Mouse (Mus musculus) CH12.LX (cell line): ENCODE data around the gene Scd4. TPM values are rescaled to one million over a fixed set of nuclear protein-coding genes. Genes with fewer than 3 reads are reported as not detected.

Source experiments
- DNase-seq: peaks from one replicate; pipeline ENCODE4 v3.0.0-alpha.2; 2013; ENCODE audit errors: extremely low read depth
- H3K27ac ChIP-seq: 2 replicates; pipeline ENCODE4 v1.5.1; 2012; ENCODE audit warnings: low read depth, mild to moderate bottlenecking, control low read depth, moderate library complexity; ENCODE audit not compliant: insufficient read depth
- H3K27me3 ChIP-seq: replicated peaks from 2 replicates; pipeline ENCODE3; 2012; ENCODE audit warnings: inconsistent platforms
- H3K36me3 ChIP-seq, 2 experiments: replicated peaks in 1 of 2; 2 replicates each; pipeline versions ENCODE3 to v1.6.1; 2012; ENCODE audit warnings: inconsistent platforms in 1 of 2, low read length in 1 of 2, mild to moderate bottlenecking in 1 of 2, mixed read lengths in 1 of 2, moderate library complexity in 1 of 2; ENCODE audit not compliant: control insufficient read depth in 1 of 2, insufficient read depth in 1 of 2
- H3K4me1 ChIP-seq, 2 experiments: 2 replicates each; pipeline ENCODE4 v1.6.1; 2012; ENCODE audit warnings: inconsistent platforms in 1 of 2, moderate library complexity in 1 of 2; ENCODE audit not compliant: insufficient read depth in 2 of 2, control insufficient read depth in 1 of 2
- H3K4me2 ChIP-seq: 2 replicates; pipeline ENCODE4 v1.6.1; 2012; ENCODE audit warnings: low read depth, mild to moderate bottlenecking, control low read depth; ENCODE audit not compliant: poor library complexity, insufficient read depth, severe bottlenecking
- H3K4me3 ChIP-seq, 3 experiments: fragments of 150-350 bp in 1 of 3; sonication (generic) in 1 of 3; replicated peaks in 1 of 3; 2 replicates each; pipeline versions ENCODE3 to v1.5.1; 2011 to 2012; ENCODE audit warnings: low read depth in 2 of 3, low read length in 2 of 3, mild to moderate bottlenecking in 2 of 3, moderate library complexity in 2 of 3, control low read depth in 1 of 3, improper control_type of control experiment in 1 of 3, inconsistent platforms in 1 of 3, mixed read lengths in 1 of 3; ENCODE audit not compliant: poor library complexity in 1 of 3
- H3K79me2 ChIP-seq: replicated peaks from 2 replicates; pipeline ENCODE4 v1.6.1; 2012; ENCODE audit warnings: mild to moderate bottlenecking, moderate library complexity; ENCODE audit not compliant: control insufficient read depth, poor library complexity, insufficient read depth, severe bottlenecking; ENCODE audit errors: extremely low read depth
- H3K9ac ChIP-seq: 2 replicates; pipeline ENCODE4 v1.6.1; 2012; ENCODE audit warnings: low read depth, mild to moderate bottlenecking, control low read depth, moderate library complexity; ENCODE audit not compliant: insufficient read depth
- H3K9me3 ChIP-seq: replicated peaks from 2 replicates; pipeline ENCODE3; 2012; ENCODE audit warnings: low read length, inconsistent platforms, mixed read lengths
- BHLHE40 ChIP-seq: IDR thresholded peaks from 2 replicates; pipeline ENCODE4 v1.6.1; 2011; ENCODE audit warnings: mild to moderate bottlenecking, low read depth, low read length, improper control_type of control experiment
- CHD1 ChIP-seq: IDR thresholded peaks from 2 replicates; pipeline ENCODE4 v1.6.1; 2012; ENCODE audit warnings: low read depth, low read length, improper control_type of control experiment, inconsistent platforms
- CHD2 ChIP-seq: IDR thresholded peaks from 2 replicates; pipeline ENCODE4 v1.6.1; 2011; ENCODE audit warnings: low read length, improper control_type of control experiment
- E2F4 ChIP-seq: IDR thresholded peaks from 2 replicates; pipeline ENCODE4 v1.6.1; 2011; ENCODE audit warnings: low read depth, low read length, improper control_type of control experiment; ENCODE audit not compliant: insufficient replicate concordance
- ELF1 ChIP-seq: IDR thresholded peaks from 2 replicates; pipeline ENCODE4 v1.6.1; 2014; ENCODE audit warnings: low read depth, mild to moderate bottlenecking, inconsistent platforms, low read length, improper control_type of control experiment
- EP300 ChIP-seq: IDR thresholded peaks from 2 replicates; pipeline ENCODE4 v1.6.1; 2011; ENCODE audit warnings: low read length, improper control_type of control experiment
- GABPA ChIP-seq: IDR thresholded peaks from 2 replicates; pipeline ENCODE4 v1.6.1; 2012; ENCODE audit warnings: low read depth, low read length, improper control_type of control experiment, inconsistent platforms; ENCODE audit not compliant: insufficient replicate concordance
- HCFC1 ChIP-seq: IDR thresholded peaks from 2 replicates; pipeline ENCODE4 v1.6.1; 2012; ENCODE audit warnings: low read depth, mild to moderate bottlenecking, inconsistent platforms, low read length, improper control_type of control experiment
- IRF4 ChIP-seq: IDR thresholded peaks from 2 replicates; pipeline ENCODE4 v1.6.1; 2014; ENCODE audit warnings: low read depth, mild to moderate bottlenecking, inconsistent platforms, low read length, improper control_type of control experiment
- KAT2A ChIP-seq: IDR thresholded peaks from 2 replicates; pipeline ENCODE4 v1.6.1; 2012; ENCODE audit warnings: low read length, improper control_type of control experiment, inconsistent platforms; ENCODE audit not compliant: insufficient replicate concordance
- MEF2A ChIP-seq: IDR thresholded peaks from 2 replicates; pipeline ENCODE4 v1.6.1; 2014; ENCODE audit warnings: low read depth, mild to moderate bottlenecking, inconsistent platforms, low read length, improper control_type of control experiment, borderline replicate concordance
- MYC ChIP-seq: IDR thresholded peaks from 2 replicates; pipeline ENCODE4 v1.6.1; 2011; ENCODE audit warnings: low read depth, mild to moderate bottlenecking, improper control_type of control experiment, low read length
- NELFE ChIP-seq: IDR thresholded peaks from 2 replicates; pipeline ENCODE4 v1.6.1; 2011; ENCODE audit warnings: low read depth, low read length, improper control_type of control experiment
- NRF1 ChIP-seq: IDR thresholded peaks from 2 replicates; pipeline ENCODE4 v1.6.1; 2014; ENCODE audit warnings: low read depth, mild to moderate bottlenecking, inconsistent platforms, low read length, improper control_type of control experiment, moderate library complexity
- PAX5 ChIP-seq: IDR thresholded peaks from 2 replicates; pipeline ENCODE4 v1.6.1; 2012; ENCODE audit warnings: low read length, inconsistent platforms, mixed read lengths
- POLR2A ChIP-seq: IDR thresholded peaks from 2 replicates; pipeline ENCODE4 v1.6.1; 2011; ENCODE audit warnings: low read depth, mild to moderate bottlenecking, improper control_type of control experiment, low read length
- POLR2AphosphoS2 ChIP-seq: IDR thresholded peaks from 2 replicates; pipeline ENCODE4 v1.6.1; 2011; ENCODE audit warnings: low read depth, low read length, improper control_type of control experiment
- RAD21 ChIP-seq: IDR thresholded peaks from 2 replicates; pipeline ENCODE4 v1.6.1; 2011; ENCODE audit warnings: low read depth, mild to moderate bottlenecking, low read length, improper control_type of control experiment, moderate library complexity
- RCOR1 ChIP-seq: conservative IDR thresholded peaks from 2 replicates; pipeline ENCODE4 v1.6.1; 2012; ENCODE audit warnings: low read depth, mild to moderate bottlenecking, inconsistent platforms, low read length, improper control_type of control experiment
- SIN3A ChIP-seq: IDR thresholded peaks from 2 replicates; pipeline ENCODE4 v1.6.1; 2012; ENCODE audit warnings: low read length, improper control_type of control experiment, inconsistent platforms
- TBP ChIP-seq: conservative IDR thresholded peaks from 2 replicates; pipeline ENCODE4 v1.6.1; 2011; ENCODE audit warnings: low read depth, low read length, improper control_type of control experiment
- TCF12 ChIP-seq: IDR thresholded peaks from 2 replicates; pipeline ENCODE4 v1.6.1; 2014; ENCODE audit warnings: low read depth, mild to moderate bottlenecking, inconsistent platforms, low read length, improper control_type of control experiment
- UBTF ChIP-seq: IDR thresholded peaks from 2 replicates; pipeline ENCODE4 v1.6.1; 2012; ENCODE audit warnings: low read depth, mild to moderate bottlenecking, inconsistent platforms, low read length, improper control_type of control experiment, moderate library complexity
- USF1 ChIP-seq: IDR thresholded peaks from 2 replicates; pipeline ENCODE4 v1.6.1; 2014; ENCODE audit warnings: low read depth, mild to moderate bottlenecking, inconsistent platforms, low read length, improper control_type of control experiment
- USF2 ChIP-seq: conservative IDR thresholded peaks from 2 replicates; pipeline ENCODE4 v1.6.1; 2011; ENCODE audit warnings: low read depth, low read length, improper control_type of control experiment
- ZKSCAN1 ChIP-seq: IDR thresholded peaks from 2 replicates; pipeline ENCODE4 v1.6.1; 2012; ENCODE audit warnings: low read depth, inconsistent platforms, low read length, improper control_type of control experiment, borderline replicate concordance
- ZMIZ1 ChIP-seq: IDR thresholded peaks from 2 replicates; pipeline ENCODE4 v1.6.1; 2012; ENCODE audit warnings: low read depth, mild to moderate bottlenecking, inconsistent platforms, low read length, improper control_type of control experiment
- dilution Hi-C: fragments of 300-500 bp; cut with MboI; formaldehyde crosslinking; loops from 2 replicates; pipeline ENCODE4 v1.14.3; 2020; ENCODE audit warnings: low sequenced_read_pairs; ENCODE audit not compliant: extremely low pct_unique_long_range_greater_than_20kb, extremely low pct_ligation_motif_present
- in situ Hi-C: fragments of 300-500 bp; cut with MboI; formaldehyde crosslinking; loops from 3 replicates; pipeline ENCODE4 v1.14.3; 2019; ENCODE audit warnings: low sequenced_read_pairs, low pct_ligation_motif_present, low pct_unique_long_range_greater_than_20kb, mixed read lengths
- polyA plus RNA-seq: library from polyadenylated mRNA; unstranded; fragments of >175 nt; gene quantifications from 2 replicates; pipeline ENCODE4 v1.2.1, GENCODE M21; 2012; ENCODE audit warnings: low read depth; ENCODE audit not compliant: insufficient read length
- total RNA-seq, 2 experiments: library from RNA; depleted of rRNA; stranded (reverse); fragments of 300-350 nt in 1 of 2; fragments of >200 nt in 1 of 2; gene quantifications; 2 replicates each; pipeline ENCODE4 v1.2.3; 2012 to 2014

The Scd4 gene
- total and polyA plus RNA-seq, 3 experiments, result 0.11 TPM; not detected in 2

GRCm38 (mm10) chr19:44387746-44388474 is 55.0 kb downstream of the Scd4 start:
- no peaks in the 10 kb centered on the region for H3K9me3 ChIP-seq
- in situ Hi-C loops, result no loop called here
- TF ChIP-seq RAD21 (no peak), SIN3A (peak; percentile 37; the same call in 1 of the 2 replicates), EP300 (peak; percentile 12; the same call in 1 of the 2 replicates), RCOR1 (0 out of 2 replicates have a peak, but pooled peaks have one; percentile 32), BHLHE40 (peak; percentile 58; the same call in 1 of the 2 replicates), UBTF (no peak), TBP (no peak), KAT2A (no peak), E2F4 (no peak), CHD1 (peak; percentile 21; the same call in 1 of the 2 replicates), MYC (no peak), GABPA (no peak), CHD2 (peak; percentile 45; the same call in 1 of the 2 replicates), ELF1 (no peak), PAX5 (no peak), NELFE (no peak)
- H3K79me2 ChIP-seq, result no peaks in the 10 kb centered on the region
- H3K4me1 ChIP-seq, result peaks cover 32 to 91% of the 10 kb centered on the region in 2 experiments
- no peaks in the 10 kb centered on the region for H3K27me3 ChIP-seq
- peak overlapping the region; percentile 55 to 74 (median 66) for H3K4me3 ChIP-seq
- H3K9ac ChIP-seq, result peak overlapping the region; percentile 95
- no peak for DNase-seq
- peak overlapping the region; percentile 96 for H3K27ac ChIP-seq
- H3K4me2 ChIP-seq, result peak overlapping the region; percentile 87
- dilution Hi-C loops, result no loop called here
- peaks cover 0 to 15% of the 10 kb centered on the region in 2 experiments for H3K36me3 ChIP-seq

DNA sequence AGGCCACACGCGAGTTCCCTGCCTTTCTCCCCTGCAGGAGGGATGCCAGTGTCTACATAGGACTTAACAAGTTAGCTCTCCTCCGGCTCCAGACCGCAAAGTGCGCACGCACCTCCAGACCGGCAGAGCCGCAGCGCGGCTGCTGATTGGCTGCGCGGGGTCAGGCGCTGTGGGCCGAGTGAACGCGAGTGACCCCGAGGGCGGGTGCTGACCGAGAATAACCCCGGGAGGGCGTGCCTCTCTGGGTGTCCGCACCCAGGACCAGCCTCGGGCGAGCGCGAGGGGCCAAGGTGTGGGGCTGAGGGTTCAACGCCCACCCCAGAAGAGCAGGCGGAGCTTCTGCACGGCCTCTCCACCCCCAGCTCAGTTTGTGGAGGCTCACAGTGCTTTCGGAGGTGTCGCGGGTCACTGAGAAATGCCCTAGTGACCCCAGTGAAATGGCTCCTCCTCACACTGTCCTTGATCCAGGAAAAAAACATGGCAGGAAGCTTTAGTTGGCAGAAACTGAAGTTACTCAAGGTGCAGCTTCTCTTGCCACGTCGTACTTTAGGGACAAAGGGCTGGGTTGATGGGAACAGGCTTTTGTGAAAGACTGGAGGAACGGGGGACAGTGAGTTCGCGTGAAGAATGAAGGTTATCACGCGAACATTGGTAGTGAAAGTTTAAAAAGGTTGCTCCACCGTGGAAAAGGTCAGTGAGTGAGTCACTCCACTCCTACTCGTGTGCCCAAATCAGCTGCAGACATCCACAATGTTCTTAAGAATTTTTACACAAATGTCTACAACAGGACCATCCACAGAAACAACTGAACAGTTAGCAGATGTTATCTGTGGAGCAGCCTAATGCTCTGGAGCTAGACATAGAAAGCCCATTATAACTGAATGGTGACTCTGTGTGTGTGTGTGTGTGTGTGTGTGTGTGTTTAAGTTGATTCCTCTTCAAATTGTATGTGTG is 55.9 kb downstream of the Scd4 start:
- Histone ChIP-seq H3K4me3 (peak overlapping the region; percentile 55 to 74 (median 66)), H3K27ac (peak overlapping the region; percentile 96), H3K36me3 (peaks cover 0 to 20% of the 10 kb centered on the region in 2 experiments), H3K27me3 (no peaks in the 10 kb centered on the region), H3K4me1 (peaks cover 29 to 91% of the 10 kb centered on the region in 2 experiments), H3K9ac (peak overlapping the region; percentile 95), H3K4me2 (peak overlapping the region; percentile 87), H3K9me3 (no peaks in the 10 kb centered on the region), H3K79me2 (no peaks in the 10 kb centered on the region)
- in situ Hi-C loops (no loop called here), dilution Hi-C loops (no loop called here)
- peak; percentile 94 for DNase-seq
- TF ChIP-seq MEF2A (0 out of 2 replicates have a peak, but pooled peaks have one; percentile 31), TCF12 (peak; percentile 96), USF2 (peak; percentile 75), TBP (peak; percentile 89), ZMIZ1 (peak; percentile 89), ZKSCAN1 (no peak), NRF1 (peak; percentile 86), EP300 (0 out of 2 replicates have a peak, but pooled peaks have one; percentile 26), CHD1 (0 out of 2 replicates have a peak, but pooled peaks have one; percentile 44), NELFE (peak; percentile 94), IRF4 (no peak), SIN3A (peak; percentile 30; the same call in 1 of the 2 replicates), USF1 (peak; percentile 86), POLR2A (peak; percentile 95), HCFC1 (0 out of 2 replicates have a peak, but pooled peaks have one; percentile 8), POLR2AphosphoS2 (peak; percentile 72; the same call in 1 of the 2 replicates), BHLHE40 (peak; percentile 49; the same call in 1 of the 2 replicates)
